Mouse (Mus musculus): ENCODE data around the gene Zswim4. TPM values are rescaled to one million over a fixed set of nuclear protein-coding genes. Genes with fewer than 3 reads are reported as not detected.

Zswim4 gene
- total and polyA plus RNA-seq, 2 experiments = 2.8 to 8.4 TPM

GRCm38 (mm10) chr8:84222566-84223165 lies 14.2 kb downstream of the Zswim4 start:
- no peaks in the 10 kb centered on the region for H3K79me2 ChIP-seq (ENCODE audit: control insufficient read depth, insufficient read depth, low read length)
- 94% methylated on average over 9 of the region's 9 CpGs for WGBS
- H3K9ac ChIP-seq (ENCODE audit: low read depth, low read length) = no peak overlapping the region
- H3K27me3 ChIP-seq (ENCODE audit: control insufficient read depth, insufficient read depth, low read length) = no peaks in the 10 kb centered on the region
- no peak overlapping the region for H3K4me3 ChIP-seq (ENCODE audit: insufficient read depth, low read depth, low read length)
- no peak for DNase-seq (ENCODE audit: extremely low read depth, low read depth, low spot score)
- H3K36me3 ChIP-seq (ENCODE audit: control insufficient read depth, insufficient read depth, low read length) = peaks cover 21% of the 10 kb centered on the region; the same call in 1 of the 2 replicates
- no peak for TF ChIP-seq POLR2A (IDR thresholded peaks at IDR 0.05; ENCODE audit: extremely low read depth, insufficient read depth, low read length)
- no peak for TF ChIP-seq CTCF (IDR thresholded peaks at IDR 0.05; ENCODE audit: low read depth, low read length)
- no peak overlapping the region for H3K27ac ChIP-seq (replicated peaks; ENCODE audit: insufficient read depth, low read depth, low read length)
- H3K4me1 ChIP-seq (ENCODE audit: control insufficient read depth, insufficient read depth, low read length) = no peaks in the 10 kb centered on the region

GRCm38 (mm10) chr8:84220105-84220504 lies 16.8 kb downstream of the Zswim4 start:
- H3K36me3 ChIP-seq (ENCODE audit: control insufficient read depth, insufficient read depth, low read length) = peaks cover 12% of the 10 kb centered on the region; the same call in 1 of the 2 replicates

GRCm38 (mm10) chr8:84218143-84218542 lies 18.7 kb downstream of the Zswim4 start:
- Histone ChIP-seq H3K27me3 (ENCODE audit: control insufficient read depth, insufficient read depth, low read length) (no peaks in the 10 kb centered on the region), H3K27ac (replicated peaks; ENCODE audit: insufficient read depth, low read depth, low read length) (no peak overlapping the region), H3K79me2 (ENCODE audit: control insufficient read depth, insufficient read depth, low read length) (no peaks in the 10 kb centered on the region), H3K4me3 (ENCODE audit: insufficient read depth, low read depth, low read length) (no peak overlapping the region), H3K4me1 (ENCODE audit: control insufficient read depth, insufficient read depth, low read length) (no peaks in the 10 kb centered on the region), H3K9ac (ENCODE audit: low read depth, low read length) (no peak overlapping the region), H3K36me3 (ENCODE audit: control insufficient read depth, insufficient read depth, low read length) (peaks cover 12% of the 10 kb centered on the region; the same call in 1 of the 2 replicates)
- TF ChIP-seq CTCF (IDR thresholded peaks at IDR 0.05; ENCODE audit: low read depth, low read length) = no peak
- TF ChIP-seq POLR2A (IDR thresholded peaks at IDR 0.05; ENCODE audit: extremely low read depth, insufficient read depth, low read length) = no peak
- DNase-seq (ENCODE audit: extremely low read depth, low read depth, low spot score) = no peak
- 91% methylated on average over 5 of the region's 5 CpGs for WGBS

More at GRCm38 (mm10) chr8:84220105-84220504, 16.8 kb downstream of the Zswim4 start:
- TF ChIP-seq CTCF (IDR thresholded peaks at IDR 0.05; ENCODE audit: low read depth, low read length) (no peak), POLR2A (IDR thresholded peaks at IDR 0.05; ENCODE audit: extremely low read depth, insufficient read depth, low read length) (no peak)
- DNase-seq (ENCODE audit: extremely low read depth, low read depth, low spot score) = peak; percentile 41
- Histone ChIP-seq H3K4me3 (ENCODE audit: insufficient read depth, low read depth, low read length) (no peak overlapping the region), H3K27me3 (ENCODE audit: control insufficient read depth, insufficient read depth, low read length) (no peaks in the 10 kb centered on the region), H3K4me1 (ENCODE audit: control insufficient read depth, insufficient read depth, low read length) (no peaks in the 10 kb centered on the region), H3K27ac (replicated peaks; ENCODE audit: insufficient read depth, low read depth, low read length) (no peak overlapping the region), H3K9ac (ENCODE audit: low read depth, low read length) (no peak overlapping the region), H3K79me2 (ENCODE audit: control insufficient read depth, insufficient read depth, low read length) (no peaks in the 10 kb centered on the region)
- WGBS = 76% methylated on average over 7 of the region's 7 CpGs

- WGBS = 97% methylated on average over 11 of the region's 11 CpGs
- Histone ChIP-seq H3K27me3 (ENCODE audit: control insufficient read depth, insufficient read depth, low read length) (no peaks in the 10 kb centered on the region), H3K79me2 (ENCODE audit: control insufficient read depth, insufficient read depth, low read length) (no peaks in the 10 kb centered on the region), H3K36me3 (ENCODE audit: control insufficient read depth, insufficient read depth, low read length) (peaks cover 13% of the 10 kb centered on the region; the same call in 1 of the 2 replicates), H3K9ac (ENCODE audit: low read depth, low read length) (no peak overlapping the region), H3K4me1 (ENCODE audit: control insufficient read depth, insufficient read depth, low read length) (no peaks in the 10 kb centered on the region), H3K4me3 (ENCODE audit: insufficient read depth, low read depth, low read length) (no peak overlapping the region), H3K27ac (replicated peaks; ENCODE audit: insufficient read depth, low read depth, low read length) (no peak overlapping the region)
- TF ChIP-seq CTCF (IDR thresholded peaks at IDR 0.05; ENCODE audit: low read depth, low read length) (no peak), POLR2A (IDR thresholded peaks at IDR 0.05; ENCODE audit: extremely low read depth, insufficient read depth, low read length) (no peak)
- no peak for DNase-seq (ENCODE audit: extremely low read depth, low read depth, low spot score)
Observed at GRCm38 (mm10) chr8:84217206-84217605, 19.6 kb downstream of the Zswim4 start.

- no peaks in the 10 kb centered on the region for H3K79me2 ChIP-seq (ENCODE audit: control insufficient read depth, insufficient read depth, low read length)
- H3K36me3 ChIP-seq (ENCODE audit: control insufficient read depth, insufficient read depth, low read length) = peaks cover 5% of the 10 kb centered on the region; the same call in 1 of the 2 replicates
- no peak for DNase-seq (ENCODE audit: extremely low read depth, low read depth, low spot score)
- H3K27ac ChIP-seq (replicated peaks; ENCODE audit: insufficient read depth, low read depth, low read length) = no peak overlapping the region
- no peak overlapping the region for H3K9ac ChIP-seq (ENCODE audit: low read depth, low read length)
- H3K27me3 ChIP-seq (ENCODE audit: control insufficient read depth, insufficient read depth, low read length) = no peaks in the 10 kb centered on the region
- TF ChIP-seq POLR2A (IDR thresholded peaks at IDR 0.05; ENCODE audit: extremely low read depth, insufficient read depth, low read length) = no peak
- no peak for TF ChIP-seq CTCF (IDR thresholded peaks at IDR 0.05; ENCODE audit: low read depth, low read length)
- H3K4me3 ChIP-seq (ENCODE audit: insufficient read depth, low read depth, low read length) = no peak overlapping the region
- no peaks in the 10 kb centered on the region for H3K4me1 ChIP-seq (ENCODE audit: control insufficient read depth, insufficient read depth, low read length)
- 91% methylated on average over 4 of the region's 4 CpGs for WGBS
Observed at GRCm38 (mm10) chr8:84213277-84213676, 23.6 kb downstream of the Zswim4 start.

GRCm38 (mm10) chr8:84211881-84212563 lies 24.8 kb downstream of the Zswim4 start:
- Histone ChIP-seq H3K9ac (ENCODE audit: low read depth, low read length) (no peak overlapping the region), H3K4me3 (ENCODE audit: insufficient read depth, low read depth, low read length) (no peak overlapping the region), H3K27me3 (ENCODE audit: control insufficient read depth, insufficient read depth, low read length) (no peaks in the 10 kb centered on the region), H3K36me3 (ENCODE audit: control insufficient read depth, insufficient read depth, low read length) (peaks cover 5% of the 10 kb centered on the region; the same call in 1 of the 2 replicates), H3K79me2 (ENCODE audit: control insufficient read depth, insufficient read depth, low read length) (no peaks in the 10 kb centered on the region), H3K4me1 (ENCODE audit: control insufficient read depth, insufficient read depth, low read length) (0 out of 2 replicates have a peak, but pooled peaks cover 2% of the 10 kb centered on the region), H3K27ac (replicated peaks; ENCODE audit: insufficient read depth, low read depth, low read length) (no peak overlapping the region)
- TF ChIP-seq POLR2A (IDR thresholded peaks at IDR 0.05; ENCODE audit: extremely low read depth, insufficient read depth, low read length) = no peak
- no peak for TF ChIP-seq CTCF (IDR thresholded peaks at IDR 0.05; ENCODE audit: low read depth, low read length)
- DNase-seq (ENCODE audit: extremely low read depth, low read depth, low spot score) = no peak
- 94% methylated on average over 31 of the region's 31 CpGs for WGBS

Data from liver, adult 2 months (tissue).